Mouse (Mus musculus) forebrain, embryonic 16.5 days (tissue): ENCODE data around the gene Ntan1. TPM values are rescaled to one million over a fixed set of nuclear protein-coding genes. Genes with fewer than 3 reads are reported as not detected.

Experiments
- ATAC-seq: fragments of 200-750 bp; cut with Nextera tagmentation; 2 replicates; pipeline ENCODE4 v1.8.0; 2017; ENCODE audit warnings: mild to moderate bottlenecking, moderate library complexity
- H3K27ac ChIP-seq: fragments of 300-500 bp; sonication (generic); 2 replicates; pipeline ENCODE4 v1.5.1; 2014; ENCODE audit warnings: low read length, control low read depth
- H3K27me3 ChIP-seq: fragments of 300-500 bp; sonication (generic); replicated peaks from 2 replicates; pipeline ENCODE4 v1.6.1; 2014; ENCODE audit warnings: low read length; ENCODE audit not compliant: control insufficient read depth, insufficient read depth
- H3K36me3 ChIP-seq: fragments of 300-500 bp; sonication (generic); 2 replicates; pipeline ENCODE4 v1.6.1; 2014; ENCODE audit not compliant: control insufficient read depth, insufficient read depth
- H3K4me1 ChIP-seq: fragments of 300-500 bp; sonication (generic); replicated peaks from 2 replicates; pipeline ENCODE4 v1.6.1; 2014; ENCODE audit warnings: low read length; ENCODE audit not compliant: control insufficient read depth, insufficient read depth
- H3K4me2 ChIP-seq: fragments of 300-500 bp; sonication (generic); 2 replicates; pipeline ENCODE4 v1.6.1; 2014; ENCODE audit warnings: mild to moderate bottlenecking, low read length, control low read depth
- H3K4me3 ChIP-seq: fragments of 300-500 bp; sonication (generic); replicated peaks from 2 replicates; pipeline ENCODE4 v1.5.1; 2014; ENCODE audit warnings: mild to moderate bottlenecking, low read length, control low read depth
- H3K9ac ChIP-seq: fragments of 300-500 bp; sonication (generic); replicated peaks from 2 replicates; pipeline ENCODE4 v1.6.1; 2014; ENCODE audit warnings: low read depth, low read length, control low read depth
- H3K9me3 ChIP-seq: fragments of 300-500 bp; sonication (generic); 2 replicates; pipeline ENCODE4 v1.6.1; 2016; ENCODE audit warnings: low read length; ENCODE audit not compliant: control insufficient read depth
- WGBS: fragments of 180-500 bp; shearing (Covaris S2); extraction: QIAGEN DNeasy Blood & Tissue Kit; methylation state at CpG from one replicate; pipeline ENCODE4 v1.1.7; 2014; 5-methylcytosine and 5-hydroxymethylcytosine counted together
- polyA plus RNA-seq: library from polyadenylated mRNA; unstranded; fragments of >200 nt; fragmentation: Nextera tagmentation; extraction: Ambion mirVana; gene quantifications from 2 replicates; pipeline ENCODE4 v1.2.1, GENCODE M21; 2015

Gene Ntan1
- polyA plus RNA-seq, 1 experiment from 2014 or later: 208 TPM

- Histone ChIP-seq H3K9ac (no peak overlapping the region), H3K36me3 (peaks cover 25% of the 10 kb centered on the region), H3K4me1 (peaks cover 4% of the 10 kb centered on the region), H3K27me3 (no peaks in the 10 kb centered on the region), H3K9me3 (no peaks in the 10 kb centered on the region), H3K4me2 (no peak overlapping the region), H3K4me3 (no peak overlapping the region), H3K27ac (no peak overlapping the region)
- no peak for ATAC-seq
- 83% methylated on average over 7 of the region's 7 CpGs for WGBS
These were observed 7.3 kb downstream of the Ntan1 start for GRCm38 (mm10) chr16:13825781-13826490.

- Histone ChIP-seq H3K27me3 (no peaks in the 10 kb centered on the region), H3K9me3 (no peaks in the 10 kb centered on the region), H3K4me1 (0 out of 2 replicates have a peak, but pooled peaks cover 2% of the 10 kb centered on the region), H3K4me2 (no peak overlapping the region), H3K9ac (no peak overlapping the region), H3K4me3 (no peak overlapping the region), H3K36me3 (peaks cover 25% of the 10 kb centered on the region), H3K27ac (no peak overlapping the region)
- no peak for ATAC-seq
- WGBS: 86% methylated on average over 4 of the region's 4 CpGs
These were observed 7.9 kb downstream of the Ntan1 start for GRCm38 (mm10) chr16:13826511-13826910.

GRCm38 (mm10) chr16:13830444-13830843 lies 11.8 kb downstream of the Ntan1 start:
- Histone ChIP-seq H3K4me2 (no peak overlapping the region), H3K4me1 (no peaks in the 10 kb centered on the region), H3K27ac (no peak overlapping the region), H3K9me3 (no peaks in the 10 kb centered on the region), H3K4me3 (no peak overlapping the region), H3K27me3 (no peaks in the 10 kb centered on the region), H3K9ac (no peak overlapping the region), H3K36me3 (peaks cover 43% of the 10 kb centered on the region)
- 85% methylated on average over 10 of the region's 10 CpGs for WGBS
- ATAC-seq: no peak

GRCm38 (mm10) chr16:13831606-13832005 lies 13.0 kb downstream of the Ntan1 start:
- H3K9me3 ChIP-seq: no peaks in the 10 kb centered on the region
- H3K4me3 ChIP-seq: no peak overlapping the region
- H3K4me2 ChIP-seq: no peak overlapping the region
- H3K27ac ChIP-seq: no peak overlapping the region
- H3K4me1 ChIP-seq: no peaks in the 10 kb centered on the region
- H3K9ac ChIP-seq: no peak overlapping the region
- ATAC-seq: 0 out of 2 replicates have a peak, but pooled peaks have one; percentile 15
- H3K27me3 ChIP-seq: no peaks in the 10 kb centered on the region
- 92% methylated on average over 5 of the region's 5 CpGs for WGBS
- peaks cover 54% of the 10 kb centered on the region for H3K36me3 ChIP-seq

GRCm38 (mm10) chr16:13834382-13834781 lies 15.7 kb downstream of the Ntan1 start:
- Histone ChIP-seq H3K9ac (no peak overlapping the region), H3K4me2 (no peak overlapping the region), H3K9me3 (no peaks in the 10 kb centered on the region), H3K27ac (no peak overlapping the region), H3K4me3 (no peak overlapping the region), H3K36me3 (peaks cover 64% of the 10 kb centered on the region), H3K27me3 (no peaks in the 10 kb centered on the region), H3K4me1 (no peaks in the 10 kb centered on the region)
- ATAC-seq: no peak
- 95% methylated on average over 5 of the region's 5 CpGs for WGBS

GRCm38 (mm10) chr16:13840056-13840455 lies 21.4 kb downstream of the Ntan1 start:
- Histone ChIP-seq H3K27me3 (no peaks in the 10 kb centered on the region), H3K4me2 (no peak overlapping the region), H3K9ac (no peak overlapping the region), H3K27ac (no peak overlapping the region), H3K4me1 (no peaks in the 10 kb centered on the region), H3K36me3 (peaks cover 51% of the 10 kb centered on the region), H3K4me3 (no peak overlapping the region), H3K9me3 (no peaks in the 10 kb centered on the region)
- WGBS: 92% methylated on average over 7 of the region's 7 CpGs
- no peak for ATAC-seq

- no peak overlapping the region for H3K9ac ChIP-seq
- WGBS: 99% methylated on average over 3 of the region's 3 CpGs
- no peak overlapping the region for H3K4me2 ChIP-seq
- peaks cover 49% of the 10 kb centered on the region for H3K36me3 ChIP-seq
- ATAC-seq: no peak
- no peak overlapping the region for H3K27ac ChIP-seq
- H3K4me1 ChIP-seq: no peaks in the 10 kb centered on the region
- H3K27me3 ChIP-seq: no peaks in the 10 kb centered on the region
- no peak overlapping the region for H3K4me3 ChIP-seq
- no peaks in the 10 kb centered on the region for H3K9me3 ChIP-seq
These were observed 22.3 kb downstream of the Ntan1 start for GRCm38 (mm10) chr16:13840956-13841355.

GRCm38 (mm10) chr16:13845031-13845430 lies 26.4 kb downstream of the Ntan1 start:
- 94% methylated on average over 5 of the region's 5 CpGs for WGBS
- no peaks in the 10 kb centered on the region for H3K27me3 ChIP-seq
- no peak overlapping the region for H3K27ac ChIP-seq
- no peak for ATAC-seq
- H3K4me3 ChIP-seq: no peak overlapping the region
- H3K9ac ChIP-seq: no peak overlapping the region
- H3K4me2 ChIP-seq: no peak overlapping the region
- no peaks in the 10 kb centered on the region for H3K4me1 ChIP-seq
- H3K9me3 ChIP-seq: no peaks in the 10 kb centered on the region
- H3K36me3 ChIP-seq: peaks cover 17% of the 10 kb centered on the region

GRCm38 (mm10) chr16:13846675-13847074 lies 28.0 kb downstream of the Ntan1 start:
- ATAC-seq: no peak
- no peaks in the 10 kb centered on the region for H3K27me3 ChIP-seq
- no peak overlapping the region for H3K4me3 ChIP-seq
- H3K9ac ChIP-seq: no peak overlapping the region
- H3K4me2 ChIP-seq: no peak overlapping the region
- H3K36me3 ChIP-seq: peaks cover 17% of the 10 kb centered on the region
- no peaks in the 10 kb centered on the region for H3K4me1 ChIP-seq
- H3K9me3 ChIP-seq: no peaks in the 10 kb centered on the region
- H3K27ac ChIP-seq: no peak overlapping the region
- 86% methylated on average over 1 of the region's 1 CpGs for WGBS

- H3K36me3 ChIP-seq: peaks cover 17% of the 10 kb centered on the region
- no peaks in the 10 kb centered on the region for H3K27me3 ChIP-seq
- H3K27ac ChIP-seq: no peak overlapping the region
- no peak overlapping the region for H3K4me3 ChIP-seq
- no peak overlapping the region for H3K9ac ChIP-seq
- 87% methylated on average over 2 of the region's 2 CpGs for WGBS
- H3K4me2 ChIP-seq: no peak overlapping the region
- ATAC-seq: no peak
- no peaks in the 10 kb centered on the region for H3K4me1 ChIP-seq
- no peaks in the 10 kb centered on the region for H3K9me3 ChIP-seq
These were observed 29.7 kb downstream of the Ntan1 start for GRCm38 (mm10) chr16:13848310-13848709.
